Mouse (Mus musculus) right cerebral cortex, postnatal 14 days (tissue): ENCODE measurements around the gene Gk5.
"Not testable (repeated sequence)": the region's sequence is repeated elsewhere in the genome, so short reads cannot be mapped to it uniquely, and the experiment has no call there.

Experiments used
- DNase-seq: peaks from one replicate; pipeline ENCODE4 v3.0.0; 2022

Gk5 gene

DNA sequence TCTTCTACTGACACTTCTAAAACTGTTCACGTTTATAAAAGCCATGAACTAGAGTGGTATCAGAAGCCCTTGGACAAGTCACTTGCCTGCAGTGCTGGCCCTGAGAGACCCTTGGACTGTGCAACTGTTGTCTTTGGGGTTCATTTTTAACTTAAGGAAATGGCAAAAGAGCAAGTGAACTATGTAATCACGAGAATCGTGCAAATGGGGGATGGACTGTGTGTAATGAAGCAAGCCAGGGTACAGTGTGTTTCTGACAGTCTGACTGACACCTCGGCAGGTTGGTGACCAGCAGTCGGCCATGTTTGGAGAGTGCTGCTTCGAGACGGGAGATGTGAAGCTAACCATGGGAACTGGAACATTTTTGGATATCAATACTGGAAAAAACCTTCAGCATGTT is 33.6 kb downstream of the Gk5 start:
- no peak for DNase-seq

DNA sequence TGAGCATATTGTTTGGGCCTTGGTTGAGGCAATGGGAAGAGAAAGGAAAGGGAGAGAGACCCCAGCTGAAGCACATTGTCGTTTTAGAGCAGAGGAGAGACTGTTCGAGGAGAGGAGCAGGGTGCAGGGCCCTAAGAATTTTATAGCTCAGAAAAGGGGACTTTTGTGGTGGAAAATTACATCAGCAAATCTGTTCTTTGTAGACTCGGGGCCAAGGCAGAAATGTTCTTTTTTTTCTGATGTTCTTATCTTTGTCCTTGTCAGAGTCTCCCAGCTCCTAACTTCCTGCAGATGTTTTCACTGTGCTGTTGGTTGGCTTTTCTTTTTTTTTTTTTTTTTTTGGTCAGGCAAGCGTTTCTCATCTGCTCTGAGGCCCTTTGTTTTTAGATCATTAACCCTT is 39.3 kb downstream of the Gk5 start:
- no peak for DNase-seq

DNA sequence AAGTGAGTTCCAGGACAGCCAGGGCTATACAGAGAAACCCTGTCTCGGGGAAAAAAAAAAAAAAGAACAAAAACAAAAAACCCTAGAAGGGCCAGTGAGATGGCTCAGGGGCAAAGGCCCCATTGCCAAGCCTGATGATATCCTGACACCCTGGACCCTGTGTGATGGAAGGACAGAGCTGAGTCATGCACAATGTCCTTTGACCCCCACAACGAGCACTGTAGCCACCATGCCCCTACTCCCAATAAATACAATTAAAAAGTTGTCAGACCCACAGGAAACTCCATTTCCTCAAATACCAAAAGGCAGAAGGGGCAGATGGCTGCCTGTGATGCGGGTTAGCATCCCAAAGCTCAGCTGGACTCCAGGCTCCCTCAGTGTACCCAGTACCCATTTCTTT is 39.9 kb downstream of the Gk5 start:
- DNase-seq = no peak

DNA sequence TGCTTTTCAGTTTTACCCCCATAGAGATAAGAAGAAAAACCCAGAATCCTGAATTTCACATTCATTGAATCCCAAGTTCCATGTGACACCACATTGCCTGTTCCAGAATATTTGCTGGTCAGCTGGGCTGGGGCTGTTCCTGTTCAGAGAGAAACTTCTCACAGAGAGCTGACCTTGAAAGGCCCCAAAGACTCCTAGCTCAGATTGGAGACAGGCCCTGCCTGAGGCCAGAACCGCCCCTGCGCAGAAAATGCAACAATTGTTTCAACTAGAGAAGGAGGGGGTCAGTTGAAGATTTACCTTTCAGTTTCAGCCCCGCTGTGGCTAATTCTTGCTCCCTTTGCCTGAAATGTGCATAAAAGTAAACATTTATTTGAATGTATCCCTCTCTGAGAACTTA is 41.6 kb downstream of the Gk5 start:
- DNase-seq = no peak

DNA sequence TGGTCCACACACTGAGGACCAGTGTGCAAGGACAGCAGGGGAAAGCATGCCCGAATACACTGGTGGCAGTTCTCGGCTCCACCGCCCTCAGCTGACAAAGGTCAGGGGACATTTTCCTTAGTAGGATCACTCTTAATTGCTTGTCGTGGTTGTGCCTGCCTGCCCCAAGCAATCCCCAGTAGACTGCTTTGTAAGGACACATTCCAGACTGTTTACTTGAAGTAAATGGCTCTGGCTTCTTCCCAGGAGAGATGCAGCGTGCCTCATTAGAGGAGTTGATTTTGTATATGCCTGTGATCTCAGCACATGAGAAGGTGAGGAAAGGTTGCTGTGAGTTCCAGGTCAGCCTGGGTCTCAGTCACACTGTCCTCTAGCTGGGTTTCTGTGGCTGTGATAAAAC is 43.3 kb downstream of the Gk5 start:
- DNase-seq = no peak

DNA sequence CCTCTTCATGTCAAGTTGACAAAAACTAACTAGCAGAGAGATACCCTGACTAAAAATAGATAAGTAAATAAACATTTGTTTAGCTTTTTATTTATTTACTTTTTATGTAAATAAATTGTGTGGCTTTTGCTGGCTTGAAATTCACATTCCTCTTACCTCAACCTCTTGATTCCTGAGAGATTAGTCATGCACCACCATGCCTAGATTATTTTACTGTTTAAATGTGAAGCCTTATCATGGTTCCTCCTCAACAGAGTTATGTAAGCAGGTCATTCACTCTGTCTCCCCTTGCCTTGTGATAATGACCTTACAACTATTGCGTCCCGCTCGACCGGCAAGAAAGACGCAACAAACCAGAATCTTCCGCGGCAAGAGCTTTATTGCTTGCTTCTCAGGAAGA is 44.3 kb downstream of the Gk5 start:
- no peak for DNase-seq

DNA sequence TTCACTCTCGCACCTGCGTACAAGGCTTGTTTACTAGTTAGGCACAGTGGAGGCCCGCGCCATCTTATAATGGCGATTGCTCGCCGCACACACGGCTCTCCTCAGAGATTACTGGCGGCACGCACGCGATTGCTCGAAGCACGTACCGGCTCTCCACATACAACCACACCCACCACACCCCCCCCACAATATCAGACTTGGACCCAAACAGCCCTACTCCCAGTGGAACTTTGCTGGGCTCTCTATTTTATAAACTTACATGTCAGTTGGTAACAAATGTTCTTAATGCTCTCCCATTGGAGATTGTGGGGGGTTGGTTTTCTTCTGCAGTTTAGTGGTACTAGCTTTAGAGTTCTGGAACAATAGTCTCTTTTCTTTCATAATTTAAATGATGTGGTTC is 44.8 kb downstream of the Gk5 start:
- not testable (repeated sequence) for DNase-seq

DNA sequence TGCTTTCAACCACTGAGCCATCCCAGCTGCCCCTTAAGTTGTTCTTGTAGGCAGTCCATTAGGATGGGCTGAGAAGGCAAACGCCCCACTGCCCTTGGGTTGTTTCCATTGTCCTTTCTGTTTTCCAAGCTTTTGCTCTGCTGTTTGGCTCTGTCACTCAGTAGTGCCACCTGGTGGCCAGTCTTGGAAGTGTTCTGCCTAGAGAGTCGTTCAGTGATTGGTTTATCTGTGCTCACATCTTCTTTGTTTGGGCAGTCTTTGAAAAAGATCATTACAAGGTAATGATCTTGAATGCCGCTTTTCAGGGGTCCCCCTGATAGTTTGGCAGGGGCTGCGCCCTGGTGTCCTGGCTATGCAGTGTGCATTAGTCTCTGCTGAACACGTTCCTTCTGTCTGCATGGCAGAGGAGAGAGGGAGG is 48.0 kb downstream of the Gk5 start:
- DNase-seq = peak; percentile 49

DNA sequence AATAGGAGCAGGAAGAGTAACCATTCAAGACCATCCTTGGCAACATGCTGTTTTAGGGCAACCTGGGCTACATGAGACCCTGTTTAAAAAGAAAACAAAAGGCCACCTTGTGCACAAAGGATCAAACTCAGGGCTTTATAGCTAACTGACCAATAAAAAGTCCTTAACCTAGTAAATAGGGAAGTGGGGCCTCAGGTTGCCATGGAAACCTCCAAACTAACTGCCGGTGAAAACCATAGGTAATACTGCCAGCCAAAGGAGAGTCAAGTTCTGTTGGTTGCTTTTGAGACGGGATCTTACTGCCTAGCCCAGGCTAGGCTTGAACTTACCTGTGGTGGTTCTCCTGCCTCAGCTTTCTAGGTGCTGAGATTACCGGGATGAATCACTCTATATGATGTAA is 51.4 kb downstream of the Gk5 start:
- DNase-seq = no peak

DNA sequence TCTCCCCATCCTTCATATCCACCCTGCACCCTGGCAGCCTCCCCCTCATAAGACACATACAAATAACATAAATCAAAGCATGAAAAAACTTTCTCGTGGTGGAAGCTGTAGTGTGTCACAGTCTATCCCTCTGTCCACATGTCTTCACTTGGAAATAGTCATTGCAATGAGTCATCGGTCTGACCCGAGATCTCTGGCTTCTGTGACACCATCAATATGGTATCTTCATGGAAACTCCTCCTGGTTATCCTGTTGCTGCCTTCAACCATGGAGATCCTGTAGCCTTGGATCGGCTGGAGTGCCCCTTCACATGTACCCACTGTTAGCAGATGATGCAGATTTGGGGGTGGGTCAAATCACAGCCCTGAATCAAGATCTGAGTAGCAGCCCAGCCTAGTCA is 65.7 kb downstream of the Gk5 start:
- DNase-seq = no peak

DNA sequence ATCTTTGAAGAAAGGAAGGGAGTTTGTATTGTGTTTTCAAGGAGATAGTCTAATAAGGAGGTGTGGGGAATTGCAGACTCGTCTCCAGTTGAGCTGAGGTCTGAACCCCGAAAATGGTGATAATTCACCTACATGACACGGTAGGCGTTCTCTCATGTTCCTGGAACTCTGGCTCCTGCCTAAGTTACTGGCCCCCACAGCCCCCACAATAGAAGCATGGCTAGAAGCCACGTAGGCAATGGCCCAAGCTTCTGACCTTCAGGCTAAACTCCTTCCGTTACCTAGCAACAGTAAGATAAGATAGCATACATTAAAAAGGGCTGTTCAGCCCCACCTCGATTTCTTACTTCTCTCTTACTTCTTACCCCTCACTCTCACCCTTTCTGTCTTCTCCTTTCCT is 67.5 kb downstream of the Gk5 start:
- no peak for DNase-seq

DNA sequence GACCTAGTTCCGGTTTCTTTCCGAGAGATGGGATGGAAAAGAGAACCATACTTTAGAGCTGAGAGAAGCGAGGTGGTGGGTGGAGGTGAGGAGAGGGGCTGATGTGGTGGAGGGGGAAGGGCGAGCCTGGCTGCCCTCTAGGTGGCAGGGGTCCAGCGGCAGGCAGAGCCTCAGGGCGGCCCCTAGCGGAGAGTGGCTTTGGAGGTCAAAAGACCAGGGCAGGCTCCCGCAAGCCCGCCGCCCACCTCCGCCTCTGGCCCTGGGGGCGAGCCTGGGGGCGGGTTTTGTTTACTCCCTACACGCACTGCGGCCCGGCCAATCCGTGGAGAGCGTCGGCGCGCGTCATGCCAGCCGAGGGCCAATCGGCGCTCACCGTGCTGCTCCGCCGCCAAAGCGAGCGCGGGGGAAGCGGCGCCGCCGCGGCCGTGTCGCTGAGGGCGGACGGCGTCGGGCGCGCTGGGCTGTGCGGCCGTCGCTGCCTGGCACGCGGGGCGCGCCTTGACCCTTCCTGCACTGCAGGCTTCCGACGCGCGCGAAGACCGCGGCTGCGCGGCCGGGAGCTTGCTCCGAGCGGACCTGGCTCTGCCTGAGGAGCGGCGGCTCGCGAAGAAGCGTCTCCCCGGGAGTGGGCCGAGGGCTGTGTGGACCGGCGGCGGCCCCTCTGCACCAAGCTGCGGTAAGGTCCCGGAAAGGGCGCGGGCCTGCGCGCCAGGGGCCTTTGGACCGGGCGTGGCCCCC is 76.9 kb downstream of the Gk5 start, which contains the start of gene Tfdp2:
Gene Tfdp2, plus strand, starts transcription at position 391 of the 738 bp plus-strand sequence.
- peak; percentile 88 for DNase-seq

DNA sequence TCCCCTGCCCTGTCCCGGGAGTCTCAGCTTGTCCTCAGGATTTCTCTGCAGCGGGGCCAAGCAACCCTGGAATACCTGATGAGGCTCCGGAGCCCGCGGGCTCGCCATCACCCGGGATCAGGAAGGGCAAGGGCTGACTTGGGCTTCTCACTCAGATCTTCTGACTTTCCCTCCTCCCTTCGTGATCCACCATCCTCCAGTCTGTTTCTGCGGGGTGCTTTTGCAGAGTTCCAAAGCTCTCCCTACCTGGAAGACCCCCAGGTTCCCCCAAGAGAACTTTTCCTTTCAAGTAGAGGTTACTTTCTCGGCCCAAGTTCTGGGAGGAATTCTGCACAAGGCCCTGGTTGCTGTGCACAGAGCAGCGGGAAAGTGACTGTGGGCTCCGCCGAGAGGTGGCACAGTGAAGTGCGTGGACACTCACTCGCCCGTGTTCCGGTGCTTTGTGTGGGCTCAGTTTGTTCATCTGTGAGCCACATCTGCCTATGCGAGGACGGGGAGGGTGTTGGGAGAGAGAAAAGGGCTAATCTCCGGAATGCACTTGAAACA is 77.5 kb downstream of the Gk5 start:
- peak; percentile 47 for DNase-seq

DNA sequence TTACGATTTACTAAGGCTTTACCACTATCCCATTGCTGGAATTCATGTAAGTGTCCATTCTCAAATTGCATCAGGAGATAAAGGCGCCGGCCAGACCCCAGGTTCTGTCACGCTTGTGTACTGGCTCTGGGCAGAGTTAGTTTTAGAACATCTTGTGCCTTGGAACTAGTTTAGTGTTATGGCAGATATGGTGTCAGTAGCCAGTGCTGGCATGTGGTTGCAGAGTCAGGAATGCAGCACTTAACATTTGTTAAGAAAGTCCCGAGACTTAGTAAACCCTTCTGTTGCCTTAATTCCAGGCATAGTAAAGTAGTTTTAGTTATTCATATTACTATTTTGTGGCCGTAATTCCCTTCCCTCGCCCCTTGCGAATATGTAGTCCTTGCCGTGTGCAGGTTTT is 78.6 kb downstream of the Gk5 start:
- DNase-seq = no peak

DNA sequence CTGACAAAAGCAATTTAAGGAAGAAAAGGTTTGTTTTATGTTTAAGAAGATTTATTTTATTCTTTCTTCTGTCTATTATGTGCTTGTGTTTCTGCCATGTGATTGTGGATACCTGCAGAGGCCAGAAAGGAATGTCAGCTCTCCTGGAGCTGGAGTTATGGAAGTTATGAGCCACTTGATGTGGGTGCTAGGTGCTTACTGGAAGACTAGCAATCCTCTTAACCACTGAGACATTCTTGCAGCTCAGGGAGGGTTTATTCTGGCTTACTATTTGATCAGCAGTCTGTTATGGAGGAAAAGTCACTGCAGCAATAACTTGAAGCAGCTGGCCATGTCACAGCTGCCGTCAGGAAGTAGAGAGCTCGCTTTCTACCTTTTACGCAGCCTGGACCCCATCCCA is 84.5 kb downstream of the Gk5 start:
- no peak for DNase-seq

DNA sequence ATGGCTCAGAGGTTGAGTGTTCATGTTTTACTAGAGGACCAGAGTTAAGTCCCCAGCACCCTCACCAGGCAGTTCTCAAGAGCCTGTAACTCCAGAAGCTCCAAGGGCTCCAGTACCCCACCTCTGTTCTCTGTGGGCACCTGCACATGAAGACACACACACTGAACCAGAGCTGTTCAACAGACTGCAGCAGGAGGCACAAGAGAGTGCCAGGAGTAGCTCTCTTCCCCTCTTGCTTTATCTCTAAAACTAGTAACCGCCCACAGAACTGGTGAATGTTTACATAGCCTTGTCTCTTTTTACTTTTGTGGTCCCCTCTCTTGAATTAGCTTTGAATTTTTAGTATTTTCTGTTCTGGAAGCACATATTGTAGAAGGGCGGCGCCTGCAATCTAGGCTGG is 88.3 kb downstream of the Gk5 start:
- no peak for DNase-seq

DNA sequence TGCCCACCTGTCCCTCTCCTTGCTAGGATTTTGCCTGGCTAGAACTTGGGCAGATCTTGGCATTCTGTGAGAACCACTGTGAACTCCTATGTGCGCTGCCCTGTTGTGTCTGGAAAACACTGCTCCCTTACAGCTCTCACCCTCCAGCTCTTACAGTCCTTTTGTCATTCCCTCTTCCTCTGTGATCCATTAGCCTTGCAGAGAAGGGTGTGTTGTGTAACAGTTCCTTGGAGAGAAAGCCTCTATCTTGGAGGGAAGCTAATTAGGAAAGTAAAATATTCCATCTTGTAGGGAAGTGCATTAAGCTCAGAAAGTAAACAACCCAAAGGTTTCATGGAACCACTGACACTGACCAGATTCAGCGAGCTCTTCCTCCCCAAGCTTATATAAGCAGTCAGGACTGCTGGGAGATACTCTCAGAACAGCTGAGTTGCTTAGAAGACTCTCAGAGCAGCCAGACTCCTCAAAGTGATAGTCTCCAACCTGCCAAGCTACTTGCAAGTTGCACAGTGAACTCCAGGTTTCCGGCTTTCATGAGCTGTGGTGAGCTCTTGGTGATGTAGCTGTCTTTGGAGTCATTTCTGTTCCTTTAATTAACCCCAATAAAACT is 94.0 kb downstream of the Gk5 start:
- no peak for DNase-seq

DNA sequence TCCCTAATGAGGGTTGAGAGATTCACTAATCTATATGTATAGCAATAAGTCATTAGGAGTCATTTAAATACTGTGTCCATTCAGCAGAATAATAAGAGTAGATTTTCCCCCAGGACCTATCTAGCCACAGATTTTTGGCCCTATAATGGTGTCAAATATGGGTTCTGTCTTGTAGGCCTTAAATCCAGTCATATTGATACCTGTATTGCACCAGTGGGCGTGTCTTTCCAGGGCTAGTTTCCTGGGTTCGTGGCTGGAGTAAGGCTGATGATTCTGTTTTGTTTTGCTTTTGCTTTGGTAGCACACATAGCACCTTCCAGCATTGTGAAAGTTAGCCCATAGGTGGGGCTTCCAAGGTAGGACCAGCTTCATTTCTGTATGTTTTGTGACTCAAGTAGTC is 95.0 kb downstream of the Gk5 start:
- no peak for DNase-seq

DNA sequence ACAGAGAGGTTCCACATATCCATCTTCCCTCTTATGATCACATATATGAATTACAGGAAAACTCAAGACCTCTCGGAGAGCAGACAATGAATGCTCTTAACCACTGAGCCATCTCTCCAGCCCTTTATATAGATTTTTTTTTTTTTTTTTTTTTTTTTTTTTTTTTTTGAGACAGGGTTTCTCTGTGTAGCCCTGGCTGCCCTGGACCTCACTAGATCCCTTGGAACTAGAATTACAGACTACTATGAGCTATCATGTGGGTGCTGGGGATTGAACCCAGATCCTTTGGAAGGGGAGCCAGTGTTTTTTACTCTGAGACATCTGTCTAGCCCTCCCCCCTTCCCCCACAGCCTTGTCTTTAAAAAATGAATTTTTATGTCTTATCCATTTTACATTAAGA is 98.1 kb downstream of the Gk5 start:
- no peak for DNase-seq

DNA sequence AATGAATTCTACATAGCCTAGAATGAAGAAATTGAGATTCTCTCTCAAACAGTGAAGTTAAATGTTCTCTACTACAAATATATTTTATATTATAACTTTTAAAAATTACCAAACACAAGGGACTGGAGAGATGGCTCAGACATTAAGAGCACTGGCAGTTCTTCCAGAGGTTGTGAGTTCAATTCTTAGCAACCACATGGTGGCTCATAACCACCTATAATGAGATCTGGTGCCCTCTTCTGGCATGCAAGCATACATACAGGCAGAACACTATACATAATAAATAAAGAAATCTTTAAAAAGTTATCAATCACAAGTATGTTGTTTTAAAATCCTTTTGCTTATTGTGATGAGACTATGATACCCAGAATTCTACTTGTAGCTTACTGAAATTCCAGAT is 98.6 kb downstream of the Gk5 start:
- no peak for DNase-seq

DNA sequence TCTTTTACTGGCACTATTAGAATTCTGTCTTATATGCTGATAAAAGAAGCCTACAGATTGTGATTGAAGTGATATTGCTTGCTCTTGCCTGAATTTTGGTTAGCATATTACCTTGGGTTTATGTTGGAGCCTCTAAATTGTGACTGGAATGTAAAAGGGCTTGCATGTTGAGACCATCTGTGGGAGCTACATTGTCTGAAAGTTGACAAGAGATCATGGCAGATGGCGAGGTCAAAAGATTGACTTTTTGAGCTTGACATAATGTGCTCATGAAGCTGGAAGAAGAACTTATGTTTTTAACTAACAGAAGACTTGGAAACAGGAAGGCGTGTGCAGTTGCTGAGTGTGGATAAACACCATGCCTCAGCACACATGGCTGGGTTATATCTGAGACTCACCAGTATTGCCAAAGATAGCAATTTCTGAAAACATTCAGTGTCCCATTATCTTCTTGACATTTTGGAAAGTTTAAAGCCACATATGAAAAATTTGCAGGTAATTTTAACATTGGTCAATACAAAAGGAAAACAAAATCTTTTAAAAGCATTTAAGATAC is 100.0 kb downstream of the Gk5 start:
- no peak for DNase-seq

DNA sequence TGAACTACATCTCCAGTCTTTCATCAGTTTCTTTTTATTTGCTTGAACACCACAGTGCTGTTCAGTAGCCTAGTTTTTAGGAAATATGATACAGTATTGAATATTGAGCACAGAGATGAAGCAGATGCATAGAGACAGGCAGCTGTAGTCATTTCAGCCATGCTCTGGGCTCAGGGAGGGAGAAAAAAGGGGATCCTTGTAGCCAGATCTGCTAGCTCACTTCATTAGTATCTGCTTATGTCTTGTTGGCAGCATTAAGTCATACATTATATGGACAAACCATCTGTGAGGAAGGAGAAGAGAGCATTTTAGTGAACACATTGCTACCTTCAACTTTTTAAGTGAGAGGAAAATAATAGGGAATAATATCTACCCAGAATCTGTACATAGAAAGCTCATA is 101.3 kb downstream of the Gk5 start:
- no peak for DNase-seq

DNA sequence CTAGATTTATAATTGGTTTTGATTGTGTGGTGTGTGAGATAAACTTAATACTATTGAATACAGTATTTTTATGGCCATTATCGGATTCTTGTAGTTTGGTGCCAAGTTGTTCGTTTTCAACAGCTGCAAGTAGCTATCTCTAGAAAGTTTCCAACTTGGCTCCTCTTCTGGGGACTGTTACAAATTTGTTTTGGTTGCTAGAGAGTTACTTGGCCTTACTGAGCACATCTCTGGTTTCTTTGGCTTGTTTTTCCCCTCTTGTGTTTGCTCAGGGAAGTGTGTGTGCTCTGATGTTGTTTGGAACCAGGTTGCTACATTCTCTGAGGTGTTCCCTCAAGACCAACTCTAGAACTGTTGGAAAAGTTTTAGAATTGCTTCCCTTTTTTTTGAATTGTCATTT is 104.1 kb downstream of the Gk5 start:
- no peak for DNase-seq

DNA sequence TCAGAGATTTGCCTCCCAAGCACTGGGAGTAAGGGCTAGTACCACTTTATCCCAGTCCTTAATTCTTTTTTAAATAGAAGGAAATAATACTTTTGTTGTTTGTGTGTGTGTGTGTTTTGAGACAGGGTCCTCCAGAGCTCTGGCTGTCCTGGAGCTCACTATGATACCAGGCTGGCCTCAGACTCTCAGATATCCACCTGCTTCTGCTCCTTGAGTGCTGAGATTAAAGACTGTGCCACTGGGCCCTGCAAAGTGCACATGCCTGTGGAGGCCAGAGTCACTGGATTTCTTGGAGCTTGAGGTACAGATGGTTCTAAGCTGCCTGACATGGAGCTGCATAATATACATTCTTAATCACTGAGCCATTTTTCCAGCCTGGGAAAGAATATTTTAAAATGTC is 109.1 kb downstream of the Gk5 start:
- no peak for DNase-seq
